Mouse (Mus musculus) macrophage (primary cell): Measurements from ENCODE around the gene Podnl1. TPM values are rescaled to one million over a fixed set of nuclear protein-coding genes. Genes with fewer than 3 reads are reported as not detected.

ENCODE experiments used
- H3K27ac ChIP-seq: fragments of 350-480 bp; formaldehyde crosslinking; 2 replicates; pipeline ENCODE4 v1.9.0; 2021
- H3K36me3 ChIP-seq: fragments of 350-480 bp; formaldehyde crosslinking; 2 replicates; pipeline ENCODE4 v1.9.0; 2021; ENCODE audit errors: inconsistent target
- H3K4me3 ChIP-seq: fragments of 350-480 bp; formaldehyde crosslinking; 2 replicates; pipeline ENCODE4 v1.9.0; 2021; ENCODE audit errors: inconsistent target
- H3K79me2 ChIP-seq: fragments of 350-480 bp; formaldehyde crosslinking; 2 replicates; pipeline ENCODE4 v1.9.0; 2021; ENCODE audit errors: inconsistent target
- WGBS: methylation state at CpG from one replicate; pipeline ENCODE4 v1.1.7; 2026; ENCODE audit warnings: inconsistent platforms; ENCODE audit not compliant: missing documents; 5-methylcytosine and 5-hydroxymethylcytosine counted together
- polyA plus RNA-seq: library from polyadenylated mRNA; stranded (reverse); fragments of 250-400 nt; gene quantifications from 3 replicates; pipeline ENCODE4 v1.2.4, GENCODE M21; 2018; ENCODE audit warnings: inconsistent platforms

The Podnl1 gene
- polyA plus RNA-seq, 1 experiment from 2014 or later = not detected

GRCm38 (mm10) chr8:84104697-84105609 is 20.8 kb upstream of the Podnl1 start, which contains the start of gene Dcaf15:
TSS of gene Dcaf15 (minus strand) at chr8:84104768.
- 20% methylated on average over 32 of the region's 42 CpGs for WGBS
- no peaks in the 10 kb centered on the region for H3K36me3 ChIP-seq
- peak within 1 kb of the TSS; percentile 67 for H3K4me3 ChIP-seq
- H3K79me2 ChIP-seq = peaks cover 37% of the 10 kb centered on the region
- H3K27ac ChIP-seq = no peak within 1 kb of the TSS

- WGBS = 85% methylated on average over 2 of the region's 2 CpGs
- Histone ChIP-seq H3K27ac (no peak overlapping the region), H3K36me3 (no peaks in the 10 kb centered on the region), H3K79me2 (peaks cover 36% of the 10 kb centered on the region), H3K4me3 (no peak overlapping the region)
Observed at GRCm38 (mm10) chr8:84105676-84106075, 20.1 kb upstream of the Podnl1 start.

GRCm38 (mm10) chr8:84106216-84107040 is 19.4 kb upstream of the Podnl1 start:
- WGBS = 81% methylated on average over 3 of the region's 6 CpGs
- no peaks in the 10 kb centered on the region for H3K36me3 ChIP-seq
- no peak overlapping the region for H3K27ac ChIP-seq
- H3K4me3 ChIP-seq = no peak overlapping the region
- H3K79me2 ChIP-seq = peaks cover 28% of the 10 kb centered on the region

GRCm38 (mm10) chr8:84115646-84116045 is 10.1 kb upstream of the Podnl1 start:
- Histone ChIP-seq H3K27ac (no peak overlapping the region), H3K4me3 (no peak overlapping the region), H3K79me2 (no peaks in the 10 kb centered on the region), H3K36me3 (no peaks in the 10 kb centered on the region)
- WGBS = 90% methylated on average over 6 of the region's 6 CpGs

- Histone ChIP-seq H3K36me3 (no peaks in the 10 kb centered on the region), H3K4me3 (no peak overlapping the region), H3K79me2 (no peaks in the 10 kb centered on the region), H3K27ac (no peak overlapping the region)
- 100% methylated on average over 3 of the region's 3 CpGs for WGBS
Observed at GRCm38 (mm10) chr8:84122151-84122550, 3.6 kb upstream of the Podnl1 start.

- Histone ChIP-seq H3K27ac (no peak overlapping the region), H3K36me3 (no peaks in the 10 kb centered on the region), H3K79me2 (no peaks in the 10 kb centered on the region), H3K4me3 (no peak overlapping the region)
- WGBS = 58% methylated on average over 2 of the region's 2 CpGs
Observed at GRCm38 (mm10) chr8:84126742-84127141, 953 bp downstream of the Podnl1 start.

GRCm38 (mm10) chr8:84127202-84127901 is 1.6 kb downstream of the Podnl1 start:
- 44% methylated on average over 10 of the region's 17 CpGs for WGBS
- H3K79me2 ChIP-seq = no peaks in the 10 kb centered on the region
- no peaks in the 10 kb centered on the region for H3K36me3 ChIP-seq
- H3K27ac ChIP-seq = no peak overlapping the region
- no peak overlapping the region for H3K4me3 ChIP-seq

- Histone ChIP-seq H3K27ac (no peak overlapping the region), H3K79me2 (no peaks in the 10 kb centered on the region), H3K4me3 (no peak overlapping the region), H3K36me3 (peaks cover 8% of the 10 kb centered on the region; the same call in 1 of the 2 replicates)
- 64% methylated on average over 8 of the region's 8 CpGs for WGBS
Observed at GRCm38 (mm10) chr8:84128277-84128676, 2.5 kb downstream of the Podnl1 start.

GRCm38 (mm10) chr8:84130806-84131205 is 5.0 kb downstream of the Podnl1 start:
- WGBS = 91% methylated on average over 28 of the region's 30 CpGs
- Histone ChIP-seq H3K36me3 (peaks cover 33% of the 10 kb centered on the region; the same call in 1 of the 2 replicates), H3K4me3 (no peak overlapping the region), H3K27ac (no peak overlapping the region), H3K79me2 (no peaks in the 10 kb centered on the region)

GRCm38 (mm10) chr8:84132225-84132624 is 6.4 kb downstream of the Podnl1 start:
- H3K36me3 ChIP-seq = peaks cover 46% of the 10 kb centered on the region
- 45% methylated on average over 8 of the region's 8 CpGs for WGBS
- no peak overlapping the region for H3K4me3 ChIP-seq
- H3K27ac ChIP-seq = no peak overlapping the region
- H3K79me2 ChIP-seq = no peaks in the 10 kb centered on the region

GRCm38 (mm10) chr8:84137848-84138247 is 12.1 kb downstream of the Podnl1 start:
- Histone ChIP-seq H3K4me3 (no peak overlapping the region), H3K79me2 (no peaks in the 10 kb centered on the region), H3K27ac (no peak overlapping the region), H3K36me3 (peaks cover 93% of the 10 kb centered on the region)
- WGBS = 98% methylated on average over 3 of the region's 3 CpGs

GRCm38 (mm10) chr8:84140838-84141237 is 15.0 kb downstream of the Podnl1 start:
- Histone ChIP-seq H3K27ac (no peak overlapping the region), H3K79me2 (no peaks in the 10 kb centered on the region), H3K36me3 (peaks cover 83% of the 10 kb centered on the region), H3K4me3 (no peak overlapping the region)
- WGBS = 98% methylated on average over 4 of the region's 4 CpGs

- H3K27ac ChIP-seq = no peak overlapping the region
- H3K79me2 ChIP-seq = peaks cover 14% of the 10 kb centered on the region; the same call in 1 of the 2 replicates
- no peak overlapping the region for H3K4me3 ChIP-seq
- WGBS = 89% methylated on average over 8 of the region's 8 CpGs
- peaks cover 45% of the 10 kb centered on the region for H3K36me3 ChIP-seq
Observed at GRCm38 (mm10) chr8:84144636-84145245, 19.0 kb downstream of the Podnl1 start.

- peak overlapping the region; percentile 31 for H3K27ac ChIP-seq
- peak overlapping the region; percentile 92 for H3K4me3 ChIP-seq
- H3K79me2 ChIP-seq = peaks cover 14% of the 10 kb centered on the region; the same call in 1 of the 2 replicates
- WGBS = 8% methylated on average over 14 of the region's 14 CpGs
- peaks cover 23% of the 10 kb centered on the region for H3K36me3 ChIP-seq
Observed at GRCm38 (mm10) chr8:84147324-84147766, 21.6 kb downstream of the Podnl1 start.
